Mouse (Mus musculus) embryonic fibroblast, embryonic 13.5 days (primary cell): Measurements from ENCODE around the gene Cdc42bpa.

Experiments
- CTCF ChIP-seq: IDR thresholded peaks from 2 replicates; pipeline ENCODE4 v1.5.1; 2011; ENCODE audit warnings: mild to moderate bottlenecking, control low read depth, low read length, moderate library complexity, borderline replicate concordance; ENCODE audit not compliant: insufficient read depth
- POLR2A ChIP-seq: IDR thresholded peaks from 2 replicates; pipeline ENCODE4 v1.6.1; 2011; ENCODE audit warnings: low read depth, mild to moderate bottlenecking, control low read depth, low read length, moderate library complexity

DNA sequence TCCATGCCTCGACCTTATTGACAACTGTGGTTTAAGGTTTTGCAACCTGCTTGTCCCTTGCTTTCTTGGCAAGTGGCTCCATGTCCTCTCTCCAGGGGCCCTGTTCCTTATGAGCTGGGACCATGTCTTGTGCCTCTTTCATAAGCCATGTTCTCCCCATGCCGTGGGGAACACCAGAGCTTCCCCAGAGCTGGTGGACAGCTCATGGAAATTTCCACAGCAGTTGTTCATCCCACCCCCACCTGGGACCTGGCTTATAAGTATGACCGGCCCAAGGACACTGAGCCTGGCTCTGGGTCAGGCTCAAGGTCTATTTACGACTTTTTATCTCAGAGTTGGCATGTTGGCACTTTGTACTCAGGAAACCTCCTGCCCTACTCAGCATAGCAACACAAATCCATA, 249.8 kb downstream of the Cdc42bpa start:
- TF ChIP-seq CTCF (no peak), POLR2A (no peak)
